Mouse (Mus musculus) forelimb bud, embryonic 11.5 days (tissue): ENCODE data around the gene Cygb.
"Not testable (repeated sequence)": the region's sequence is repeated elsewhere in the genome, so short reads cannot be mapped to it uniquely, and the experiment has no call there.

Experiments used
- DNase-seq: peaks from one replicate; pipeline ENCODE4 v3.0.0-alpha.2; 2012; ENCODE audit warnings: low read depth, low spot score

Cygb gene

DNA sequence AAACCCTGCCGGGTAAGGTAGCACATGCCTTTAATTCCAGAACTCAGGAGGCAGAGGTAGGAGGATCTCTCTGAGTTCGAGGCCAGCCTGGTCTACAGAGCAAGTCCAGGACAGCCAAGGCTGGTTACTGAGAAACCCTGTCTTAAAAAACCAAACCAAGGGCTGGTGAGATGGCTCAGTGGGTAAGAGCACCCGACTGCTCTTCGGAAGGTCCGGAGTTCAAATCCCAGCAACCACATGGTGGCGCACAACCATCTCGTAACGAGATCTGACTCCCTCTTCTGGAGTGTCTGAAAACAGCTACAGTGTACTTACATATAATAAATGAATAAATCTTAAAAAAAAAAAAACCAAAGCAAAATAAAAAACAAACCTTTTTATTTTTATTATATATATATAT, 17.5 kb downstream of the Cygb start:
- not testable (repeated sequence) for DNase-seq

GRCm38 (mm10) chr11:116632962-116633361, 21.2 kb downstream of the Cygb start:
- no peak for DNase-seq

DNA sequence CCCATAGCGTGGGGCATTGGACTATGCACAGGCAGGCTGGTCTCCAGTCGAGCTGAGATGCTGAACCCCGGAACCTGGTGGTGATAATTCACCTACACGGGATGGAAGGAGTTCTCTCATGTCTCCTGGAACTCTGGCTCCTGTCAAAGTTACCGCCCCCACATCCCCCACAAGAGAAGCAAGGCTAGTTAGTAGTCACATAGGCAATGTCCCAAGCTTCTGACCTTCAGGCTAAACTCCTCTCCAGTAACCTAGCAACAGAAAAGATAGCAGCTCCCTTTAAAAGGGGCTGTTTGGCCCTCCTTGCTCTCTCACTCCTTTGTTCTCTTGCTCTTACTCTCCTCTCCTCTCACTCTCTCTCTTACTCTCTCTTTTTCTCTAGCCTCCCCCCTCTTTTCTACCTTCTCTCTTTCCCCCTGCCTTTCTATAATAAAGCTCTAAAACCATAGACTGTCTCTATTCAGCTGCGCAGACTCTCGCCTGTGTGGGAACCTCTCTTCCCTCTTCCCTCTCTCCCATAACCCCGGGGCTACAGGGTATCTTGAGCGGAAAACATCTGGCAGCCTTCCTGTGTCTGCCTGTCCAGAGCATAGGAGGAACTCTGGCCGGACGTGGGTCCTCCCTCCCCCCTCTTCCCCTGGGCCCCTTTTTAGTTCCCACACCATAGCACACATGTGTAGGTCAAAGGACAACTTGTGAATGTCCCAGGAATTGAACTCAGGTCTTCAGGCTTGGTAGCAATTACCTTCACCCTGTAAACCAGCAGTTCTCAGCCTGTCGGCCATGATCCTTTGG, 23.7 kb downstream of the Cygb start:
- DNase-seq: no peak

GRCm38 (mm10) chr11:116629472-116629871, 24.6 kb downstream of the Cygb start:
- no peak for DNase-seq

- peak; percentile 90 for DNase-seq
Observed at GRCm38 (mm10) chr11:116628712-116629111, 25.4 kb downstream of the Cygb start.

GRCm38 (mm10) chr11:116627072-116628020, 26.8 kb downstream of the Cygb start:
- no peak for DNase-seq

- DNase-seq: no peak
Observed at GRCm38 (mm10) chr11:116626299-116627071, 27.6 kb downstream of the Cygb start, which contains the start of gene Rhbdf2. Gene Rhbdf2, minus strand, starts transcription at chr11:116627019.

- DNase-seq: no peak
Observed at GRCm38 (mm10) chr11:116625081-116626000, 28.8 kb downstream of the Cygb start.

DNA sequence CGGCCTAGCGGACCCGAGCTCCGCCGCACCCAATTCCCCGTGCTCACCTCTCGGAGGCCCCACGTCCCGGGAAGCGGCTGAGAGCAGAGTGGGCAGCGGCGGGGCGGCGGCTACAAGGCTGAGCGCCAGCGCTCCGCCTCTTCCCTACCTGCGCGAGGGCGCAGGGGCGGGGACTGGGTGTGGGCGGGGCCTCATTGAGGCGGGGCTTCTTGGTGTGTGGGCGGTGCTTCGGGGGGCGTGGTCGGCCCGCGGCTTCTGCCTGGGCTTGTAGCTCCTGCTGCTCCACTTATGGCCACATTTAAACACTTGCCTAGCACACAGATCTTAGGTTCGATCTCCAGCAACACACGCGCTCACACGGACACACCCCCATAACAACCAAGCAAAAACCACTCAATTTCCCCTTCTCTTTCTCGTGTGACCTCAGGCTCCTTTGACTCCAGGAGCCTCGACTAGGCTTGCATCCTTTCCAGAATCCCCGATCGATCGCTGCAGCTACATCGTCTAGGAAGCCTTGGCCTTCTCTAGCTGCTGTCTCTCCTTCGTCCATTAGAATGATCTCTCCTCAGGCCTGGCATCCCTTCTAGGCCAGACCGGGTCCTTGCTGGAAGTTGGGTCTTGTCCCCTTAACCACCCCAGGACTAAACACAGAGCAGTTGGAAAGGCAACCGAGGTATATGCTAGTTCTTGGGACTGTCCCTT, 29.8 kb downstream of the Cygb start:
- DNase-seq: peak; percentile 79

DNA sequence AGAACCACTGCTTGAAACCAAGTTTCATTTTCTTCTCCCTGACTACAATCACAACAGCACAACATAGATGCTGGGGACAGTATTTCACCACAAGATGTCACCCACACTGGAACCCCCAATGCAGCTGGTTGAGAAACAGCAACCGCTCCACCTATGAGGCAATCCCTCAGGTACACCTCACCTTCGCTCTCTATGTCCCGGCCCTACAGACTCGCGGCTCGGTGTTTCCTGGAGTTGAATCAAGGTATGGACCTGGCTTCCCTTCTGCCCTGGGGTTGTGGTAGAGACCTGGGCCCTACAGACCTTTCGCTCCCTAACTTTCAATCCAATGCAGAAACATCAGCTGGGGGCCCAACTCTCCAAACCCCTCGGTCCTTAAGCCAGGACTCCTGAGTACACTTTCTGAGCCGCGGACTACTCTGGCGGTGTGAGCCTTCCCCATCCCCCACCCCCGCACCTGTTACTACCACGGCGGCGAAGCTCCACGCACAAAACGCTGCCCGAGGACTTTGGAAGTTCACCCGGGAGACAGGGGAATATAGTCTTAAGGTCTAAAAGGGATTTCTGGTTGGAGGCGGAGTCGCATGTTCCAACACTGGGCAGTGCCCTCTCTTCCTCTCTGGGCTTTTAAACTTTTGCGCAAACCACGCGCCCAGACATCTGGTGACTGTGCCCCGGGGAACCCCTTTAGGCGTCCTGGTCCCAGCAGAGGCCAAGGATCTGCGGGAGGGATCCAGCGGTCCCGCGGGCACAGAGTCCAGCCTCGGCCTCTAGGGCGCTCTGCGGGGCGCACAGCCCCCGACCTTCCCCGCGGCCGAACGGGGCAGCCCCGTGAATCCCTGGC, 30.6 kb downstream of the Cygb start:
- DNase-seq: no peak

DNA sequence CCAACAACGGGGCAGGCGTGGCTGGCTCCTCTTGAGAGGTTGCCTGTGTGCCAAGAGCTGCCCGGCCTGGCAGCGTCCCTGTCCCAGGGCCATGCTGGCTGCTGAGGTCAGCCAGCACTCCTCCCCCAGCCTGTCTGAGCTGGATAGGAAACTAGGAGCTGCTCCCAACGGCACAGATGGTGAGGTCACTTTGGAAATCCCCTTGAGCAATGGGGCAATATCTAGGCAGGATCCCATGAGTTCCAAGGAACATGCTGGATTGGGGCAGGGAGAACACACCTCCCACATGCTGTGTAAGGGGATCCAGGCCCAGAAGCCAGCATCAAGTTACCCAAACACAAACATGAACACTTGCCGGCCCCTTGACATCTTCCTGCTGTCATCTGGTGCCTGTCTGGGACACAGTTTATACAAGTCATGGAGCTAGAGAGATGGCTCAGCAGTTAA, 32.8 kb downstream of the Cygb start:
- DNase-seq: no peak

GRCm38 (mm10) chr11:116620559-116621253, 33.4 kb downstream of the Cygb start:
- no peak for DNase-seq

DNA sequence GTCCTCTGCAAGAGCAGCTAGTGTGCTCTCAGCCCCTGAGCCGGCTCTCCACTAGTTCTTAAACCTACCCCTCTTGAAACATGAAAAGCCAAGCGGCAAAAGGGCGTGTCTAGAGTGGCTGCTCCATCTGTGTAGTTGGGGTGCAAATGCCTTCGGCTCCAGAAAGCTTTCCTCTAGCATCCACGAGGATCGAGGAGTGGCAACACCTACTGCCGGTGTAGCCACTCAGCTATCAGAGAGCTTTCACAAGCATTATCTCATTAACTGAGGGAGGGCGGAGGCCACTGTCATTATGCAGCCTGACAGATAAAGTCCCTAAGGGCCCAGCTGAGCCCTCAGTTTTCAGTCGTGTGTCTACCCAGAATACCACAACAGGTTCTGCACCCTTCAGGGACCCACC, 34.0 kb downstream of the Cygb start:
- no peak for DNase-seq

DNA sequence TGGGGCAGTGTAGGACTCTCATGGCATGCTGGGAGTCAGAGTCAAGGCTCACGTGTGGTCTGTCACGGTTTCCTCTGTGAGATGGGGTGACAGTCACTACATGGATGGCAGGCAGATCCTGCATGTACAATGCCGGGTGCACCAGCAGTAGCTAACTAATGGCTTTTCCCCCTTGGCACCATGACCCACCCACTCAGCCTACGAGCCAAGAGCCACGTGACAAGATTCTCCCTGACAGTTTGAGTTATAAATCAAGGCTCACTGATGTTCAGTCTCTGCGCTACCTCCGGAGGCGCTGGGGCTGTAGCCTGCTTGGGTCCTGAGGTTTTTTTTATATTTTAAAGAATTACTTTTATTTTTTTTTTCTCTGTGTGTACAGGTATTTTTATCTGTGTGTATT, 34.6 kb downstream of the Cygb start:
- no peak for DNase-seq

DNA sequence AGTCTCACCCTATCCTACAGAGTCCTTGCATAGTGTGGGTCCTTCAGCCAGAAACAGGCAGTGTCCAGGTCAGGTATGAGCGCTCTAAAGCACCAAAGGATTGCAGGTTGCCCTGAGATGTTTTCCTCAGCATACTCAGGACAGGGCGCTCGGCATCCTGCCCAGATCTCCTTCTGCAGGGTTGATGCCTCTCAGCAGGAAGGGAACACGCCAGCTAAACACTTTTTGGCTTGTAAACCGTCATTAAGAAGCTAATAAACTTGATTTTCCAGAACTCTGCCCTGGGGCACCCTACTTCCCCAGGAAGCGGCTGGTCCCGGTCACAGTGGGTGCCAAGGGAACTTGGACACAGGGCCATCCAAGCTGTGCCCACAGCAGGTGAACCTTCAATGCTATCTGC, 35.0 kb downstream of the Cygb start:
- no peak for DNase-seq

- DNase-seq: no peak
Observed at GRCm38 (mm10) chr11:116618666-116619065, 35.4 kb downstream of the Cygb start.

DNA sequence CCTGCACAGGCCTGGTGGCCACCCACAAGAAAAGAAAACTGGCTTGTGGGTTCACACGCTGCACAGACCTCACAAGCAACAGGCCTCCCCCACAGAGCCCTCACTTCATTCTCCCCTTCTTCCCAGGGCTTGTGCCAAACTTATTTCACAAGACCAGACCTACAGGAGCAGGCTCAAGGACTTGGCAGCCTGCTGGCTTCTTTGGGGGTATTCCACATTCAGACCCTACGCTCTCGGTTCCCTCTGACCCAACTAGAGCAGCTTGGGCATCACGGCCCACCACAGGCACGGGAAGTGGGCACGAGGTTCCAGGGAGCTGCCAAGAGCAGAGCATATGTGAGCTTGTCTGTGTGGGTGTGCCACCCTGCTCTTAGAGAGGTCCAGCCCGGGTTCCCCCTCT, 36.5 kb downstream of the Cygb start:
- no peak for DNase-seq

DNA sequence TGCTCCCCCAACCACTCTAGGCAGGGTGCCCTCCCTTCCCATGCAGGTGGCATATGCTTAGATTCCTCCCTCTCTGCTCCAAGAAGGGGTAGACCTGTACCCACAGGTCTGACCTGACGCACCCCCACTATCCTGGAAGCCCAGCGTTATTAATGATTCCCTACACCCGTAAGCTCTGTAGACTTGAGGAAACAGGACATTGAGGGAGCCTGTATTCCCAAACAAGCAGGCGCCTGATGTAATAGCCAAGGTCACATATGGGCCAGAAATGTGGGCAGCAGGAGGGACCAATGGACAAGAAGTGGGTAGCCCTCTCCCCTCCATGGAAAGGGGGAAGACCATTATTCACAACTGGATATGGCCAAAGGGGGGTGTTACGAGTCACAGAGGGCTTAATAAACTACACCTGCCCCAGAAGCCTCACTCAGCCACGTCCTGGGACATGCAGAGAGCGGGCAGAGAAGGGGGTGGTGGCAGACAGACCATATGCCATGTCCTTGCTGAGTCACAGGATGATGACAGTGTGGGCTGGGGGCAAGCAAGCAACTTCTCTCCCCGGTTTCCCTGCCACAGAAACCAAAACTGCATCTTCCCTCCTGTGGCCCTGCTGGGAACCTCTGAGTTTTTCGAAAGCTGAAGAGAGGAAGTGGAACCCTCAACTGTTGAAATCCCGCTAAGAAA, 37.5 kb downstream of the Cygb start:
- no peak for DNase-seq
